Mouse (Mus musculus) kidney, adult 2 months (tissue): ENCODE measurements around the gene Plpp2.

Experiments
- CTCF ChIP-seq: fragments of 200-500 bp; conservative IDR thresholded peaks from 2 replicates; pipeline ENCODE4 v1.5.1; 2011; ENCODE audit warnings: low read depth, mild to moderate bottlenecking, control low read depth, low read length, moderate library complexity, mixed read lengths; ENCODE audit not compliant: insufficient read depth, insufficient read length
- POLR2A ChIP-seq: fragments of 200-500 bp; IDR thresholded peaks from one replicate; pipeline ENCODE4 v1.6.1; 2011; ENCODE audit warnings: low read depth, low read length, control low read depth

DNA sequence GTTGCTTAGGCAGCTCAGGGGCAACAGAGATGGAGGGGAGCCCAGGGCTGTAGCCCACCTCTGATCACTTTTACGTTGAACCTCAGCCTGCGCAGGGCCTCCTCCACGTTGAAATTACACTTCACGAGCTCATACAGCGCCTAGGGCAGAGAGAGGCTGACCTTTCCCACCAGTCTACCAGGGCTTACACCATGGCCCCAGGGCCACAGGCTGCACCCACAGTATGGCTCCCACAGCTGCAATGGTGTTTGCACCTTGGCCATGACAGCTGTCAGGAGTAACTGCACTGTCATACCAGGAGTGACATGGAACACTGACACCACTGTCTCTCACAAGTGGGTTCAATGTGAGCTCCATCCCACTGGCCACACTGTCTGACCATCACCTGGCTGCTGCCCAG is 11.0 kb upstream of the Plpp2 start:
- no peak for TF ChIP-seq POLR2A
- TF ChIP-seq CTCF: no peak
